Mouse (Mus musculus) c-Kit-positive CD71-negative TER-119-negative erythroid progenitor cells, embryonic 14.5 days (primary cell): ENCODE data around the gene Fancc.

Experiments
- DNase-seq: peaks from one replicate; pipeline ENCODE4 v3.0.0-alpha.2; 2013; ENCODE audit warnings: low read depth

Fancc gene

GRCm38 (mm10) chr13:63289687-63290086 is 207.4 kb downstream of the Fancc start:
- DNase-seq: no peak

GRCm38 (mm10) chr13:63289152-63289551 is 207.9 kb downstream of the Fancc start:
- no peak for DNase-seq

GRCm38 (mm10) chr13:63286483-63287102 is 210.5 kb downstream of the Fancc start:
- no peak for DNase-seq

- DNase-seq: no peak
Measured at GRCm38 (mm10) chr13:63284748-63285147, 212.3 kb downstream of the Fancc start.

- DNase-seq: no peak
Measured at GRCm38 (mm10) chr13:63283236-63283635, 213.8 kb downstream of the Fancc start.

- DNase-seq: no peak
Measured at GRCm38 (mm10) chr13:63281206-63281605, 215.9 kb downstream of the Fancc start.

GRCm38 (mm10) chr13:63280344-63280743 is 216.7 kb downstream of the Fancc start:
- no peak for DNase-seq

GRCm38 (mm10) chr13:63279807-63280206 is 217.3 kb downstream of the Fancc start:
- no peak for DNase-seq

GRCm38 (mm10) chr13:63278796-63279475 is 218.1 kb downstream of the Fancc start:
- peak; percentile 47 for DNase-seq

- no peak for DNase-seq
Measured at GRCm38 (mm10) chr13:63278141-63278631, 218.9 kb downstream of the Fancc start.

GRCm38 (mm10) chr13:63277316-63277715 is 219.8 kb downstream of the Fancc start:
- no peak for DNase-seq

- no peak for DNase-seq
Measured at GRCm38 (mm10) chr13:63276389-63276788, 220.7 kb downstream of the Fancc start.

GRCm38 (mm10) chr13:63274488-63275166 is 222.5 kb downstream of the Fancc start:
- DNase-seq: no peak

GRCm38 (mm10) chr13:63273859-63274258 is 223.2 kb downstream of the Fancc start:
- DNase-seq: no peak

- DNase-seq: no peak
Measured at GRCm38 (mm10) chr13:63272602-63273229, 224.4 kb downstream of the Fancc start.

GRCm38 (mm10) chr13:63272017-63272601 is 225.0 kb downstream of the Fancc start:
- no peak for DNase-seq

GRCm38 (mm10) chr13:63270191-63270590 is 226.9 kb downstream of the Fancc start:
- DNase-seq: no peak

GRCm38 (mm10) chr13:63268776-63269175 is 228.3 kb downstream of the Fancc start:
- no peak for DNase-seq

- no peak for DNase-seq
Measured at GRCm38 (mm10) chr13:63268371-63268770, 228.7 kb downstream of the Fancc start.

- no peak for DNase-seq
Measured at GRCm38 (mm10) chr13:63262168-63262957, 234.7 kb downstream of the Fancc start.

- no peak for DNase-seq
Measured at GRCm38 (mm10) chr13:63261676-63262075, 235.4 kb downstream of the Fancc start.
